Comparison of ENCODE assay signal across 8 mouse cellular contexts in genomic region chr11:26073638-26074294, GRCm38 (mm10).
DNase-seq lines count a peak whose midpoint lies in the region; ATAC-seq and TF ChIP-seq lines count a peak whose summit lies in the region.
"Had no signal": no experiment of that assay in that cellular context is flagged by ENCODE, and none has a peak within 500 bp of the region (broad histone marks: within the 10 kb centered on the region; RNA-seq: fewer than 3 reads in every experiment).

No protein-coding gene starts in this region.

- H3K27me3 ChIP-seq in ES-Bruce4 (ENCODE audit: control insufficient read depth, insufficient read depth, low read length, poor library complexity, severe bottlenecking): no peaks in the 10 kb centered on the region
- H3K27me3 ChIP-seq in hindbrain, embryonic 15.5 days: no peaks in the 10 kb centered on the region
- H3K27me3 ChIP-seq in stomach, embryonic 15.5 days (replicated peaks): no peaks in the 10 kb centered on the region
- H3K27me3 ChIP-seq: heart, embryonic 13.5 days had no signal

- DNase-seq in adrenal gland, adult (ENCODE audit: inconsistent age in 2 of 2, low spot score in 1 of 2): peak; percentile 13 to 70
- peak; percentile 67 to 91 for DNase-seq in layer of hippocampus, postnatal 14 days (ENCODE audit: low spot score in 2 of 2)

- 42% methylated on average over 8 of the region's 8 CpGs for WGBS in hindbrain, embryonic 15.5 days
- 51% methylated on average over 8 of the region's 8 CpGs for WGBS in stomach, embryonic 15.5 days

- H3K4me3 ChIP-seq in ES-Bruce4 (ENCODE audit: low read depth, low read length): no peak overlapping the region
- no peak overlapping the region for H3K4me3 ChIP-seq in embryonic fibroblast, embryonic 13.5 days (ENCODE audit: insufficient read depth, low read length)
- H3K4me3 ChIP-seq in hindbrain, embryonic 15.5 days: no peak overlapping the region
- H3K4me3 ChIP-seq in stomach, embryonic 15.5 days (replicated peaks): no peak overlapping the region
- H3K4me3 ChIP-seq: heart, embryonic 13.5 days had no signal

- H3K4me2 ChIP-seq in hindbrain, embryonic 15.5 days: no peak overlapping the region
- H3K4me2 ChIP-seq in stomach, embryonic 15.5 days: no peak overlapping the region
- H3K4me2 ChIP-seq: heart, embryonic 13.5 days had no signal

- ATAC-seq in hindbrain, embryonic 15.5 days (ENCODE audit: low FRiP score, low read depth): peak; percentile 93
- peak; percentile 90 for ATAC-seq in megakaryocyte progenitor cell, adult 5-6 weeks (replicated peaks; ENCODE audit: poor library complexity)
- ATAC-seq in stomach, embryonic 15.5 days (ENCODE audit: insufficient read depth, low FRiP score, low read depth): peak; percentile 66; the same call in 1 of the 2 replicates

- peak; percentile 77 for TF ChIP-seq CTCF in ES-Bruce4 (IDR thresholded peaks at IDR 0.05; ENCODE audit: low read depth, low read length)
- TF ChIP-seq CTCF in embryonic fibroblast, embryonic 13.5 days (IDR thresholded peaks at IDR 0.05; ENCODE audit: borderline replicate concordance, insufficient read depth, low read length): peak; percentile 78; the same call in 1 of the 2 replicates

- no peaks in the 10 kb centered on the region for H3K4me1 ChIP-seq in ES-Bruce4 (ENCODE audit: control insufficient read depth, insufficient read depth, low read length)
- no peaks in the 10 kb centered on the region for H3K4me1 ChIP-seq in embryonic fibroblast, embryonic 13.5 days (ENCODE audit: control insufficient read depth, insufficient read depth, low read length)
- H3K4me1 ChIP-seq in hindbrain, embryonic 15.5 days (replicated peaks): peaks cover 3% of the 10 kb centered on the region
- H3K4me1 ChIP-seq in stomach, embryonic 15.5 days: no peaks in the 10 kb centered on the region
- H3K4me1 ChIP-seq: heart, embryonic 13.5 days had no signal

- no peak for TF ChIP-seq EP300 in ES-Bruce4 (IDR thresholded peaks at IDR 0.05; ENCODE audit: insufficient read depth, low read depth, low read length)

- H3K9ac ChIP-seq in ES-Bruce4 (ENCODE audit: low read depth, poor library complexity, severe bottlenecking): no peak overlapping the region
- H3K9ac ChIP-seq in hindbrain, embryonic 15.5 days: no peak overlapping the region
- no peak overlapping the region for H3K9ac ChIP-seq in stomach, embryonic 15.5 days
- H3K9ac ChIP-seq: heart, embryonic 13.5 days had no signal

- no peak overlapping the region for H3K27ac ChIP-seq in ES-Bruce4 (ENCODE audit: insufficient read depth, low read length)
- H3K27ac ChIP-seq in embryonic fibroblast, embryonic 13.5 days (ENCODE audit: insufficient read depth, low read length): no peak overlapping the region
- no peak overlapping the region for H3K27ac ChIP-seq in hindbrain, embryonic 15.5 days (replicated peaks)
- H3K27ac ChIP-seq in stomach, embryonic 15.5 days: no peak overlapping the region
- H3K27ac ChIP-seq: heart, embryonic 13.5 days had no signal

- no peaks in the 10 kb centered on the region for H3K9me3 ChIP-seq in ES-Bruce4 (replicated peaks; ENCODE audit: control insufficient read depth, insufficient read depth, low read length, poor library complexity, severe bottlenecking)
- no peaks in the 10 kb centered on the region for H3K9me3 ChIP-seq in hindbrain, embryonic 15.5 days
- no peaks in the 10 kb centered on the region for H3K9me3 ChIP-seq in stomach, embryonic 15.5 days
- H3K9me3 ChIP-seq: heart, embryonic 13.5 days had no signal

- H3K36me3 ChIP-seq in ES-Bruce4 (ENCODE audit: control insufficient read depth, insufficient read depth, low read length, poor library complexity, severe bottlenecking): no peaks in the 10 kb centered on the region
- no peaks in the 10 kb centered on the region for H3K36me3 ChIP-seq in hindbrain, embryonic 15.5 days
- no peaks in the 10 kb centered on the region for H3K36me3 ChIP-seq in stomach, embryonic 15.5 days
- H3K36me3 ChIP-seq: heart, embryonic 13.5 days had no signal

- no peak for TF ChIP-seq POLR2A in ES-Bruce4 (IDR thresholded peaks at IDR 0.05; ENCODE audit: insufficient read depth, low read length)
- TF ChIP-seq POLR2A in embryonic fibroblast, embryonic 13.5 days (IDR thresholded peaks at IDR 0.05; ENCODE audit: low read depth, low read length): no peak
